Mouse (Mus musculus): ENCODE results near the gene Zfp526.

Gene Zfp526

DNA sequence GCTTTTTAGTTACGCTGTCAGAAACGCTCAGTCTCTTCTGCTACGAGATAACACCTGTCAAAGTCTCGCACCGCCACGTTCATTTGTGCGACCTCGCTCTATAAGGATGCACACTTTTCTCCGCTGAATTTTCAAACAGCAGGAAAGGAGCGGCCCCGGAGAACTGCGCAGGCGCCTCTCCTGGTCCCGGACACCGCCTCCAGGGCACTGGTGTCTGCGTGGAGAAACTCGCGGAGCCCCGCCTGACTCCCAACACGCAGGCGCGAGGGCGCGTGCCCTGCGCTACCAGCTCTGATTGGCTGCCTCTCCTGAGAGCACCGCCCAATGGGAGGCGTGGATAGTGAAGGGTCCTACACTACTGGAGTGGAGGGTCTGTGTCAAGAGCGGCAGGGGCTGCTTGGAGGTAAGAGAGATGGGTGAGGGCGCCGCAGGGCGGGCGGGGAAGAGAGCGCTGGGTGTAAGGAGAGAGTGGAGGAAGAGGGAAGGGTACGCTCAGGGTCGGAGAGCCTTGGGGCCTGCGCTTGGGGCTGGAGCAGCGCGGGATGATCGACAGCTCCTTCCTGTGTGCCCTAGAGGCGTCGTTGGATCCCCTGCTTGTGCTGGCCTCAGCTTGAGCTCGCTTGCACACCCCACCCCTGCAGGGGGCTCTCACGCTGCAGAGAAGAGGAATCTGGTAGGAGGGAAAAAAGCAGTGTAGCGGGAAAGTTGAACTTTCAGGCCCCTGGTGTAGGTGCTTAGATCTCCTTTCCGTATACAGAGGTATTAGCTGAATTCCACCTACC lies at the start of gene Zfp526:
TSS of gene Zfp526 (plus strand) at position 324 of the 782 bp plus-strand sequence.
- in situ Hi-C loops (cut with MboI) = no loop called here

GRCm38 (mm10) chr7:25172669-25173068 lies 48.6 kb upstream of the Zfp526 start:
- in situ Hi-C loops (cut with MboI) = no loop called here

- in situ Hi-C loops (cut with MboI) = no loop called here
These were observed 46.9 kb upstream of the Zfp526 start for GRCm38 (mm10) chr7:25174343-25174742.

GRCm38 (mm10) chr7:25178317-25178716 lies 42.9 kb upstream of the Zfp526 start:
- in situ Hi-C loops (cut with MboI) = no loop called here

- in situ Hi-C loops (cut with MboI) = no loop called here
These were observed 42.2 kb upstream of the Zfp526 start for GRCm38 (mm10) chr7:25178787-25179605.

- in situ Hi-C loops (cut with MboI) = loop anchor here (5.0 to 10.0 kb wide), 2 partner anchors 72 to 95 kb away; no protein-coding TSS in a partner anchor
These were observed 41.5 kb upstream of the Zfp526 start, which contains the start of gene Pou2f2 for GRCm38 (mm10) chr7:25179606-25180161. TSS of gene Pou2f2 (minus strand) at chr7:25179726.

- in situ Hi-C loops (cut with MboI) = loop anchor here (5.0 to 10.0 kb wide), 2 partner anchors 73 to 94 kb away; no protein-coding TSS in a partner anchor
These were observed 40.7 kb upstream of the Zfp526 start for GRCm38 (mm10) chr7:25180512-25180911.

DNA sequence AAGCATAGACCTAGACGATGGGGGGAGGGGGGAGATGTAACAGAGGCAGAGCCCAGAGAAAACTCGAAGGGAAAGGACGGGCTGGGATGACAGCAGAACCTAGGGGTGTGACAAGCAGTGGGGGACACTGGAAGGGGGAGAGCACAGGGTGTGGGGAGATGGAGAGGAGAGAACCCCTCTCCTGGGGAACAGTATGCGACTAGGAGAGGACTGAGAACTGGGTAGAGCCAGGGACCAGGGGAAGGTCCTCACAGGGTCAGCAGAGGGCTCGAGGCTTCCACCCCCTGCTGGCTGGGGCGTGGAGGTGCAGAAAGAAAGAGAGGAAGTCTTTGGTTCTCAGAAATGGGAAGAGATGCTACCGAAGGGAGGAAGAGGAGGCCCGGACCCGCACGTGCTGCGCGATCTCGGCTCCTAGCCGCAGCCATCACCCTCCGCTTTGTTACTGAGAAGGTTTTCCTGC lies 39.9 kb upstream of the Zfp526 start:
- in situ Hi-C loops (cut with MboI) = loop anchor here (5.0 to 10.0 kb wide), 2 partner anchors 74 to 93 kb away; no protein-coding TSS in a partner anchor

GRCm38 (mm10) chr7:25181814-25182213 lies 39.4 kb upstream of the Zfp526 start:
- in situ Hi-C loops (cut with MboI) = loop anchor here (5.0 to 10.0 kb wide), 2 partner anchors 75 to 93 kb away; no protein-coding TSS in a partner anchor

- in situ Hi-C loops (cut with MboI) = loop anchor here (5.0 to 10.0 kb wide), 2 partner anchors 77 to 91 kb away; no protein-coding TSS in a partner anchor
These were observed 37.1 kb upstream of the Zfp526 start for GRCm38 (mm10) chr7:25184091-25184490.

DNA sequence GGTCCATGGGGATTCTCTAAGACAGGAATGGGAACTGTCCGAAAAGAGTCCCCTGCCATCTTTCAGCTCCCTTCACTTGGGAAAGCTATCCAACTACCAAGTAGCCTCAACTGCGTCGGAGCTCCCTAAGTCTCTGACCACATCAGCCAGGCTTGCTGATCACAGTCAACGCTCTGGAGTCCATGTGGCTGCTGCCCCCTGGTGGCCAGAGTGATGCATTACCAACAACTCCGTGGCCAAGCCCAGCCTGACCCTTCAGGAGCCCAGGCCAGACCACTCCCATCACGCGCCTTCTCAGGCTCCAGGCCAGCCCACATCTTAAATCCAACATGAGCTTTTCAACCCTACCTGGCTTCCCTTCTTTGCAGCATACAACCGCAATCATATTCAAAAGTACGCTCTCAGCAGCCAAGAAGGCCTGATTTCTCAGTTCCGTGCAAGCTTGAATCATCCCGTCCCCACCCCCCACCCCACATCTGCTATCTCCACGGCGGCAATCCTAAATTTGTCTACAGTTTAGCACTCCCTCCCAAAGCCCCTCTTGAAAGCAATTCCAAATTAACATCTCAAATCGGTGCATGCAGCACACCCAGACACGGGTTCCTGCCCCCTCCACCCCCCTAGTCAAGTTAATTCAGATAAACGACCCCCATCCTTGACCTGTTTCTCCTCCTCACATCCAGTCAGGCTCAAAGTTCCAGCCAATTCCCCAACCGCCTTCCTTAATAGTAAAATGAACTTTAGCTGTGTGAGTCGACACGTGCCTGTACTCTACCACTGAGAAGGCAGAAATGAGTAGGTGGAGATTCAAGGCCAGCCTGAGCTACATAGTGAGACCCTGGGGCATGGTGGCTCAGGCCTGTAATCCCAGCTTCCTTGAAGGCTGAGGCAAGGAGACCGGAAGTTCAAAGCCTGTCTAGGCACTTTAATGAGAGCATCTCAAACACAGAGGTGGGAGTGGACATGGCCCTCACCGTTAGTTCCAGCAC lies 33.3 kb upstream of the Zfp526 start:
- in situ Hi-C loops (cut with MboI) = loop anchor here (5.0 to 10.0 kb wide), 2 partner anchors 56 to 87 kb away; no protein-coding TSS in a partner anchor

- in situ Hi-C loops (cut with MboI) = no loop called here
These were observed 30.4 kb upstream of the Zfp526 start for GRCm38 (mm10) chr7:25190806-25191205.

- in situ Hi-C loops (cut with MboI) = no loop called here
These were observed 29.1 kb upstream of the Zfp526 start for GRCm38 (mm10) chr7:25192110-25192509.

DNA sequence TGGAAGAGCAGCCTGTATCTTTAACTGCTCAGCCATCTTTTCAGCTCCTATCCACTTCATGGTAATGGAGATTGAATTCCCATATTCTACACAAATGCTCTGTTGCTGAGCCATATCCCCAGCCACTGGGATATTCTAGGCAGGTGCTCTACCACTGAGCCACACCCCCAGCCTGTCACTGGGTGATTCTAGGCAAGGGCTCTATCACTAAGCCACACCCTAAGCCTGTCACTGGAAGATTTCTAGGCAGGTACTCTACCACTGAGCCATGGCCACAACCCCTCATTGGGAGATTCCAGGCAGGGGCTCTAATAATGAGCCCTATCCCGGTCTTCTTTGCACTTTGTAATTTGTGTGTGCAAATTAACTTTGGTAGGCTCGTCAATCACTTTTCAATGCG lies 26.1 kb upstream of the Zfp526 start:
- in situ Hi-C loops (cut with MboI) = no loop called here

DNA sequence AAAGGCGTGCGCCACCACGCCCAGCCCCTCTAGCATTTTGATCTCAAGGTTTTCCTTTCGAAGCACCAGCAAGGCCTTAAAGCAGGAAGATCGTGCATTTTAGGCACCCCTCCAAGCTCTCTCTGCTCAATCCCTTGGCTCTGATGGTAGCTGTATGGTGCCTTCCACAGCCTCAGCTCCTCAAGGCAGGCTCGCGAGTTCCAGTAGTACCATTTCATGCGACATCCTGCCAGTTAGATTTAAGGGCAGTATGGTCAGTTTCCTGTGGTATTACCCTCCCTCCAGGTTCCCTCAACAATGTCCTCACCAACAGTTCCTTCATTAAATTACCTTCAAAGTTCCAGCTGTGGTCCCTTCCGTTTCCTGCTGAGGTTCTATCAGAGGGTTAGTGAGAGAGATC lies 25.1 kb upstream of the Zfp526 start:
- in situ Hi-C loops (cut with MboI) = no loop called here

- in situ Hi-C loops (cut with MboI) = no loop called here
These were observed 23.7 kb upstream of the Zfp526 start for GRCm38 (mm10) chr7:25197384-25198018.

GRCm38 (mm10) chr7:25203624-25204023 lies 17.6 kb upstream of the Zfp526 start:
- in situ Hi-C loops (cut with MboI) = no loop called here

- in situ Hi-C loops (cut with MboI) = no loop called here
These were observed 15.7 kb upstream of the Zfp526 start for GRCm38 (mm10) chr7:25205355-25206093.

DNA sequence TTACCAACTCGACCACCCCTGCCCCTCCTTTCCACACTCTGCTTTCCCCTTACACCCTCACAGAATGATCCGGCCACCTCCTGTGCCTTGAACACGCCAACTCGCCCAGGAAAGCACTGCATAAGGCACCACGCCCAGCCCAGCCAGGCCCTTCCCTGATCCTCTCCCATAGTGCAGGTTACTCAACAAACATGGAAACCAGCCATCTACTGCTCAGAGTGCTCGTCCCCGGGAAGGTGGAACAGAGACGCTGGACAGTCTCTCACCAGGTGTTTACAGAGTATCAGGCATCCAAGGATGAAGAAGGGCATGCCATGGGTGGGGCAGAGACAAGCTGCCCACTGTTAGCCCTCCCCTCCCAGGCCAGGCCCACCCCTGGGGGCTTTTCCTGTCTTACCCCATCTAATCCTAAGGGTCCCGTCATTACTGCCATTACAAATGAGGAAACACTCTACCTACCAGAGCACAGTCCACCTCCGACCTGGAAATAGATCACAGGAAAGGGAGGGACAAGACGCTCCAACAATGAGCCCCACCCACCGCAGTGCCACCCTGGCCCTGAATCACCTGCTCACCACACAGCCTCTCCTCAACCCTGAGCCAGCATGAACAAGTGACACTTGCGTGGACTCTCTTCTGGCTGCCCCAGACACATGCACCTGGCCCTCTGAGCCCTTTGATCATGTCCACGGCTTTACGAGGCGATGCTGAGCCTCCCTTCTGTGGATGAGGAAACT lies 15.0 kb upstream of the Zfp526 start:
- in situ Hi-C loops (cut with MboI) = no loop called here

Data from mature B cell (primary cell).